Mouse (Mus musculus) induced T-regulatory cell, adult 2 months (primary cell): Measurements from ENCODE around the gene Trf.
A peak's percentile ranks its signal among the peaks of the same experiment; 100 is the strongest.

ENCODE experiments used
- DNase-seq: peaks from one replicate; pipeline ENCODE4 v3.0.0-alpha.2; 2012; ENCODE audit warnings: low read depth

Trf gene

DNA sequence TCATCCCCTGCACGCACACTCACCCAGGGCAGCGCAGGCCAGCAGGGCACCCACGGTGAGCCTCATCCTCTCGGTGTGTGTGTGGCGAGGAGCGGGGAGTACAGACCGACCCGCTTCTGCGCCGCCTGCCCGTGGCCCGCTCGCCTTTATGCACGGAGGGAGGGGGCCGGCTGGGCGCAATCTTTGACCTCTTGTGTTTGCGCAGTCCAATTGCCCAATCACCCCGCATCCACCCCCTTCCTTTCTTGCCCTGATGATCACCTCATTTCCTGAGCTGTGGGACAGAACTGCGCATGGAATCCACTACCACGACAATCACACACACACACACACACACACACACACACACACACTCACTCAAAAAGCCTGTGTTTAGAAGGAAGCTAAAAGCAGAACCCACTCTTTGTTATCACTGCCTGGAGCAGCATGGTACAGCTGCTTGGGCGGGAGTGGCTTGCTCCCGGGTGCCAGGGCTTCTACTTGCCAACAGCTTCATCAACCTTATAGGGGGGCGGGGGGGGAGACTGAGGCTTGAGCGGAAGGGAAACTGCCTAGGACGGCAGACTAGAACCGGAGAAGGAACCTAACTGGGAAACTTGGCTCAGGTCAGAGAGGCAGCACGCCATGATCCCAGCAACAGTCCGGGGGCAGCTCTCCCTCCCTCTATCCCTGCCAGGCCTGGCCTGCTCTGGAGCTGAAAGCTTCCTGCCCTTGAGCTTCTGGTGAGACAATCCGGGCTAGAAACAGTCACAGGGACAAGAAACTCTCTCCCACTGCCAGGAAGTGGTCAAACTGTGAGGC lies at the start of gene Trf, which contains the start of gene Gm20425:
TSS of gene Trf (minus strand) at position 294 of the 801 bp plus-strand sequence.
TSS of gene Gm20425 (minus strand) at position 157 of the 801 bp plus-strand sequence.
- peak; percentile 28 for DNase-seq

DNA sequence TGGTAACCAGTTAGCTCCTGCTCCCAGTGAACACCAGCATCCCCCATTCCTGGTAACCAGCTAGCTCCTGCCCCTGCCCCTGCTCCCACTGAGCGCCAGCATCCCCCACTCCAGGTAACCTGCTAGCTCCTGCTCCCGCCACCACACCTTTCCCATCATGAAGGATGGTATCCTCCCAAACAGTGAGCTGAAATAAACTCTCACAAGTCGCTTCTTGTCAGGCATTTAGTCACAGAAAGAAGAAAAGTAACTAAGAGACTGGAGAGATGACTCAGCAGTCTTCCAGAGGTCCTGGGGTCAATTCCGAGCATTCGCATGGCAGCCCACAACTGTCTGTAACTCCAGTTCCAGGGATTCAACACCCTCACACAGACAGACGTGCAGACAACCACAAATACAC lies 46.6 kb upstream of the Trf start:
- no peak for DNase-seq

GRCm38 (mm10) chr9:103275676-103276075 lies 45.4 kb upstream of the Trf start:
- DNase-seq, result no peak

- DNase-seq, result no peak
Observed at GRCm38 (mm10) chr9:103274819-103275218, 44.6 kb upstream of the Trf start.

- DNase-seq, result no peak
Observed at GRCm38 (mm10) chr9:103271104-103271503, 40.9 kb upstream of the Trf start.

DNA sequence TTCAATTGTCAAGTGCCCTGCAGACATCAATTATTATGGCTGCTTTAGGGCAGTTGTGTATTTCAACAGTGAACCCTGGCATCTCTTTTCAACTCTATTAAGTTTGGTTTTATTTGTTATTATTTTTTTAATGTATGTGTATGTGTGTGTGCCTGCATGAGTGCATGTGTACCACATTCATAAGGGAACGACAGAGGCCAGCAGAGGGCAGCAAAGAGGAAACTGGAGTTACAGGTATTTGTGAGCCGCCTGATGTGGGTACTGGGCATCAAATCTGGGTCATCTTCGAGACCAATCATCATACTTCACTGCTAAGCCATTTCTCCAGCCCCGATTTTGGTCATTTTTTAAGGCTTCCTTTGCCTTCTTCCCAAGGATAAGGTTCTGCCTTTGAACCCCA lies 35.5 kb upstream of the Trf start:
- peak; percentile 6 for DNase-seq

- no peak for DNase-seq
Observed at GRCm38 (mm10) chr9:103252906-103253305, 22.7 kb upstream of the Trf start.

DNA sequence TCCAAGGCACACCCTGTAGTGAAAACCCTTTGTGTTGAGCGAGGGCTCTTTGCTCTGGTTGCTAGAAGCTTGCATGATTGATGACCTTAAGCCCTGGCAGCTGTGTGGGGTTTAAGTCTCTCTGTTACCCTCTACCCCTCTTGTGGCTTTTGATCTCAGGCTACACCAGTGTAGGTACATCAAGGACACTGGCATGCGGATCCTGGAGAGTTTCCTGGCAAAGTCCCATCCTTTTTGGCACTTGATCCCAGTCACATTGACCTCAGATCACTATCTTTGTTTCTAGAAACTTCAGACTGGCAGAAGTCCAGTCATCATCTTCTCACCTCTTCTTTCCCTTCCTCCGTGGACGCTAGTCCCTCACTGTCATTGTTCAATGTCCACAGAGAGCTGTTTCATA lies 18.4 kb upstream of the Trf start:
- no peak for DNase-seq

- no peak for DNase-seq
Observed at GRCm38 (mm10) chr9:103246526-103247168, 16.4 kb upstream of the Trf start.

DNA sequence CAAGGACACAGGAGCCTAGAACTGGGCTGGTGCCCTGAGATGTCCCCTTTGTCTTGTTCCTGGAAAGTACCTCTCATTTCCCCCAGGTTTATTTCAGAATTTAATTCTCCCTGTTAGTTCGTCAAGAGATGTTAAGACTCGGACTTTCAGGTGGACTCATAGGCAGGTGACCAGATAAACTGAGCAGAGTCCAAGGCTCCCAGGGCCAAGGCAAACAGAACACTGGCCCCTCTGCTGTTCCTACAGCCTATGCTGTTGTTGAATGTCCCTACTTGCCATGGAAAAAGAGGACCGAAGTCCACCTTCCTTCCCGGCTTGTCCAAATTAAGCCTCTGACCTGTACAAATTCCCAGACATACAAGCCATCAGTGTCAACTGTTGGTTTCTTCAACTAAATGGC lies 13.4 kb upstream of the Trf start:
- DNase-seq, result no peak

DNA sequence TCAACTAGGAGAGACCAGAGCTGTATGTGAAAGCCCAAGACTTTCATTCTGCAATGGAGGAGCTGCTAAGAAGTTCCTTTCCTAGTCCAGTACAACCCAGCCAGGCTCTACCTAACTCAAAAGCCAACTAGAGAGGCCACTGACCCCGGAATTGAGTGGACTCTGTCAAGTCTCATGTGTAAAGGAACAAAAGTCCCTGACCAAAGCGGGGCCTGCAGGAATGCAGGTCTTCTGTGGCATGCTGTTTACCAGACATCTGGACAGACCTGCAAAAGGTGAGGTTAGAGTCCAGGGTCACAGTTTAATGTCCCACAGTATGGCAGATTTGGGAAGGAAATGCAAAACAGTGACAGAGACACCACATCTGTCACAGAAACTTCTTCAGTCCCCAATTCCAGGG lies 11.0 kb upstream of the Trf start:
- no peak for DNase-seq

GRCm38 (mm10) chr9:103239471-103239870 lies 9.2 kb upstream of the Trf start:
- no peak for DNase-seq

DNA sequence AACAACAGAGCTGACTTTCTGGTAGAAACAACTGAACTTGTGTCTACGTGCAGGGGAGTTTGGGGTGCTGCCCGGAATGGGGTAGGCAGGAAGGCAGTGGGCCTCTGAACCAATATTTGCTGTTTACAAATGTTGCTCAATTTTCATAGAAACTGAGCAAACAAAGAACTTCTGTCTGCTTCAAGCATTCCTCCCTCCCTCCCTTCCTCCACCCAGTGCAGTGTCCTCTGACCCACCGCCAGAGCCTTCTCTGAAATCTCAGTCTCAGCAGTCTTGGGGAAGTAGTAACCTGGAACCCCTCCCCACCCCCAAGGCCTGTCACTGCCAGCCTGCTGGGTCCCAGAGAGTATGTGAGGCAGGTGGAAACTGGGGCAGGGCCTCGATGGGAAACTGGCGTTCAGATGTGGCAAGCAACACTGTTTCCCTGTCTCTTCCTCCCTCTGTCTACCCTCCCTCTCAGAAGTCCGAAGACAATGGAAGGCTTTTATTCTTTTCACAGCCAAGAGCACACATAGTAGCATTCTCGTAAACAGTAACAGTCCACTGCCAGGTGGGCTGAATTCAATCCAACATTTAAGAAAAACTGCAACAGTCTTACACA lies 4.4 kb upstream of the Trf start:
- DNase-seq, result no peak

GRCm38 (mm10) chr9:103234059-103234458 lies 3.8 kb upstream of the Trf start:
- DNase-seq, result no peak

DNA sequence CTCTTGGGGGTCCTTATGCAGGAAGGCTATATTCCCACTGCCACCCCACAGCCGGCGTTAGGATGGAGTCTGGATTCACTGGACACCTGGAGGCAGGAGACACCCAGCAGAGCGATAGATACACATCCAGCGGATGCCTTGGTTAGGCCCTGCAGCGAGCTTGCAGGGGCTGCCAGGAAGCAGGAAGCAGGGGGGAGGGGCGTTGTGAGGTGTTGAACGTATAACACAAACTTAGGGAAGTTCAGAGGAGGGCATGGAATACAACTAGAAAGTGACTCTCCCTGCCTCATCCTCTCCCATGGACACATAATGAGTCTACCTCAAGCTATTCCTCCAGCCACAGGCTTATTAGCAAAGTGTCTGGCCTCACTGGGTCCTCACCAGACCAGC lies 2.8 kb upstream of the Trf start:
- DNase-seq, result no peak

- no peak for DNase-seq
Observed at GRCm38 (mm10) chr9:103232232-103233005, 2.2 kb upstream of the Trf start.

- DNase-seq, result no peak
Observed at GRCm38 (mm10) chr9:103229037-103229867, 992 bp downstream of the Trf start.

- DNase-seq, result peak; percentile 50
Observed at GRCm38 (mm10) chr9:103228370-103229003, 1.8 kb downstream of the Trf start.

DNA sequence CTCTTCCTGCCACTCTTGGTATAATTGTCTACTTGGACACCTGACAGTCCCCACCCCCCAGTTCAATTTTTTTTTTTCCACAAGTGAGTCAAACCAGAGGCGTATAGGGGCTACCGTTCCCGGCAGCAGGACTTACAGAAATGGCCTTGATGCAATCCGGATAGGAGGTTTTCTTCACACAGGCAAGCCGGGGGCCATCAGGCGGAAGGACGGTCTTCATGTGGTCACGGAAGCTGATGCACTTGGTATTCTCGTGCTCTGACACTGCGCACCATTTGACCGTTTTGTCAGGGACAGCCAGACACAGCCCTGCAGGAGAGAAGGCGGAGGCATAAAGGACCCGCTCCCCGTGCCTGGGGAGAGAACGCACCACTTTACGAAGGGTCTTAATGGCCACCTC lies 2.5 kb downstream of the Trf start:
- DNase-seq, result no peak

DNA sequence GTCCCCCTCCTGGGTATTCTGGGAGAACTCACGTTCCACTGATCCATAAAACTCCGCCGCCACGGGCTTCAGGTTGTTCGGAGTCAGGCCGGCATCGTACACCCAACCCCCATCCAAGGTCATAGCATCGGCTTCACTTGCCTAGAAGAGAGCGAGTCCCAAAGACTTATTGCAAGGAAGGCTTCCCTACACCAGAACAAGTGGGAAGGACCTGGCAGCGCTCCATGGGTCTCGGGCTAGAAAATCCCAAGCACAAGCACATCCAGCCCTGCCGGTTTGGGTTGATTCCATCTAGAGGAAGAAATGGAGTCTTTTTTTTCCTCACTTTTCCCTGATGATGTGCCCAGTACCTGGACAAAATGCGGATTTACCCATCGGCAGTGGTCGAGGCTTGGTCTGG lies 3.4 kb downstream of the Trf start:
- DNase-seq, result no peak

DNA sequence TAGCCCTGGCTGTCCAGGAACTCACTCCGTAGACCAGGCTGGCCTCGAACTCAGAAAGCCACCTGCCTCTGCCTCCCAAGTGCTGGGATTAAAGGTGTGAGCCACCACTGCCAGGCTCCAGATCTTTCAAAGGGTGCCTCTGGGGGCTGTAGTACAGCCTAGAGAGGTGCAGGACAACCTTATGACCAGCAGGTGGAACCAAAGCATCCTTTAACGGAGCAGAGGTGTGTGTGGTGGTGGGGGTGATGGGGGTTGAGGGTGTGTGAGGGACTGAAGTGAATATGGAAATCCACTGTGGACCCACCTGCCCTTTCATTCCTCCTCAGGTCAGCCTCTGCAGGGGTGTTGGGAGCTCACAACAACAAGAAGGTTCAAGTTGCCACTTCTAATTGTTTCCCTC lies 4.8 kb downstream of the Trf start:
- DNase-seq, result peak; percentile 64
